Mouse (Mus musculus): Measurements from ENCODE around the gene G530012D18Rik. TPM values are rescaled to one million over a fixed set of nuclear protein-coding genes. Genes with fewer than 3 reads are reported as not detected.
"Not testable (repeated sequence)": the region's sequence is repeated elsewhere in the genome, so short reads cannot be mapped to it uniquely, and the experiment has no call there.

Gene G530012D18Rik
- not detected in 2 replicates for total RNA-seq (2015)
- total RNA-seq (2017), result not detected in 2 replicates

DNA sequence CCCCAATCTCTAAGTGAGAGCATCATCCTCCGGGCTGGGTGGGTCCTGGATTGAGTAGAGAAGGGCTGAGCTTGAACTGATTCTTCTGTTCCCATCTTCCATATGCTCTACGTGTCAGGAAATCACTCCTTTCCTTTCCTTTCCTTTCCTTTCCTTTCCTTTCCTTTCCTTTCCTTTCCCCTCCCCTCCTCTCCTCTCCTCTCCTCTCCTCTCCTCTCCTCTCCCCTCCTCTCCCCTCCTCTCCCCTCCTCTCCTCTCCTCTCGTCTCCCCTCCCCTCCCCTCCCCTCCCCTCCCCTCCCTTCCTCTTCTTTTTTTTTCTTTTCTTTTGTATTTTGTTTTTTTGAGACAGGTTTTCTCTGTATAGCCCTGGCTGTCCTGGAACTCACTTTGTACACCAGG is at the start of gene G530012D18Rik:
Gene G530012D18Rik (plus strand): TSS at position 301 of the 400 bp plus-strand sequence.
- not testable (repeated sequence) for ATAC-seq (ENCODE audit: poor library complexity, severe bottlenecking)

- ATAC-seq (ENCODE audit: poor library complexity, severe bottlenecking), result not testable (repeated sequence)
Measured at GRCm38 (mm10) chr1:85526401-85526800, 49.1 kb upstream of the G530012D18Rik start.

GRCm38 (mm10) chr1:85528451-85529110 is 46.9 kb upstream of the G530012D18Rik start:
- not testable (repeated sequence) for ATAC-seq (ENCODE audit: poor library complexity, severe bottlenecking)

- not testable (repeated sequence) for ATAC-seq (ENCODE audit: poor library complexity, severe bottlenecking)
Measured at GRCm38 (mm10) chr1:85543818-85544217, 31.7 kb upstream of the G530012D18Rik start.

DNA sequence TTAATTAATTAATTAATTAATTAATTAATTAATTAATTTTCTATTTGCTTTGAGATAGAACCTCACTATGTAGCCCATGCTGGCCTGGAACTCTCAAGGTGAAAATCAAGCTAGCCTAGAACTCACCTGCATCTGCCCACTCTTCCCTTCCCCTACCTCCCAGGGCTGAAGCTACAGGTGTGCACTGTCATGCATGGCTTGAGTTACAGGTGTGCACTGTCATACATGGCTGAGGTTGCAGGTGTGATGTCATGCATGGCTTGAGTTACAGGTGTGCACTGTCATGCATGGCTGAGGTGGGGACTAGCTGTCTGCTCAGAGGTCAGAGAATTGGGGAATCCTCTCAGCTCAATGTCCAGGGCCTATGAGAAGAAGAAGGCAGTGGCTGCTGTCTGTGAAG is 29.0 kb upstream of the G530012D18Rik start:
- not testable (repeated sequence) for ATAC-seq (ENCODE audit: poor library complexity, severe bottlenecking)

DNA sequence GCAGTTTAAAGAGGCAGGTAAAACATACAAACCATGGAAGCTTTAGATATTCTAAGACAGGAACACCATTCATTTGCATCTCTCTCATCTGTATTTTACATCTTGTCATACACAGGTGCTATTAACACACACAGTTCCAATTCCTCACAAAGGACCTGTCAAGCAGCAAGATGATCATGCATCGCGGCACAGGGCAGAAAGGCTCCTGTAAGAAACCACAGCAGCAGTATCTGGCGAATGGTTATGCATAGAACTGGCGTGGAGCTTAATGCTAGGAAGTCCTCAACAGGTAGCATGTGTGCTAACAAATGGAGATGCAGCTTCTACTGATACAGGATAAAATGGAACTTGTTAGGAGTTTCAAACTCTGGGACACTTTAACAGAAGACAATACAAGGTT is 20.2 kb upstream of the G530012D18Rik start:
- not testable (repeated sequence) for ATAC-seq (ENCODE audit: poor library complexity, severe bottlenecking)

DNA sequence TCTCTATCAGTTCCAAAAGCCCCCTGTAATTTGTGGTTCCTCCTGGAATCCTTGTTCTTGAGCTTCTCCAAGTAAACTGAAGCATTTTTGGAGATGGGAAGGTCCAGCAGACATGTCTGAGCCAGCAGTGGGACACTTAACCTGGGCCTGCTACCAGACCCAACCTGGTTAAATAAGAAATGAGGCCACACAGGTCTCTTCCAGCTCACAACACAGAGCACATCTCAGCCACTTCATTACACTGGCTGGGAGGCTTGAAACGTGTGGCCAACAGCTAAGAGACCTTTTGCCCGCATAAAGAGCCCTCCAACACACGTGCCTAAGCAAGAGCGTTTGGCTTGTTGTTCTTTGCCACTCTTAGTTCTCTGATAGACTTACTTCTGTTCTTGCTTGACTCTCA is 1.9 kb upstream of the G530012D18Rik start:
- ATAC-seq (ENCODE audit: poor library complexity, severe bottlenecking), result not testable (repeated sequence)

GRCm38 (mm10) chr1:85578372-85579010 is 3.0 kb downstream of the G530012D18Rik start:
- ATAC-seq (ENCODE audit: poor library complexity, severe bottlenecking), result not testable (repeated sequence)

DNA sequence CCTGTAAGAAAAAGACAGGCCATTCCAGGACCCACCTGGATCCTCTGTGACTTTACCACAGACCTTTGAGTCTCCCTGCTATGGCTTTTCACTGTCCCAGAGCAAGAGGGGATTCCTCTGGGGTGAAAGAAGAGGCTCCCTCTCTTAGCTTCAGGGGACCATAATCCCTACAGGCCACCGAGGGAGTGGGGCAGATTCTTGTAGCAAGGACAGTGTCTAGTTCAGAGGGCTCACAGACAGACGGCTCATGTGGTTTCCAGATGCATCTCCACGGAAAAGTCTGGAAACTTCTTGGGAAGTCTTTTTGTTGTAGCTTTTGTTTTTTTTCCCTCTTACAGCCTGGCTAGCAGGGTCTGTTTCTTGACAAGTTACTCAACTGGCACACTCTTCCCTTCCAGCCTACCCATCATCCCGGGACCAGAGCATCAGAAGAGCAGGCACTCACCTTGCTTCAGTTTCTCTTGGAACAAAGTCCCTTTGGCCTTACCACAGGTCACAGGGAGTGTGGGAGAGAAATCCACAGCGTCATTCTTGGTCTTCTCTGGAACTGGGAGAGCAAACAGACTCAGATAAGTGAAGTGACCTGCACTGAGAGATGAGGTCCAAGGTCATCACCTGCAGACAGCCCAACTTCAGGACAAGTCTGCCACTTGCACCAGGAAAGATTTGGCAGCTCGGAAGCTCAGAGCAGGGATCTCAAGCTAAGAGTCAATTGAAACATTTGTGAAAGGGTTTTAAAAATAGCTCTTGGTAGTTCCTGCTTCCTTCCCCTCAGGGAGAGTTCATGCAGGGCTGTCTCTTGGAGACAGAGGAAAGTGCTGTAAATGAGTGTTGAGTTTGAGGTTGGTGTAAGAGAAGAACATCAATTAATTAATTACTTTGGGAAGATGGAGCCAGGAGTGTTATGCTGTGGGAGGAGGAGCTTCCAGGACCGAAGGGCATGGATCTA is 4.0 kb downstream of the G530012D18Rik start:
- not testable (repeated sequence) for ATAC-seq (ENCODE audit: poor library complexity, severe bottlenecking)

- ATAC-seq (ENCODE audit: poor library complexity, severe bottlenecking), result not testable (repeated sequence)
Measured at GRCm38 (mm10) chr1:85580148-85580534, 4.7 kb downstream of the G530012D18Rik start.

GRCm38 (mm10) chr1:85580578-85580977 is 5.1 kb downstream of the G530012D18Rik start:
- ATAC-seq (ENCODE audit: poor library complexity, severe bottlenecking), result not testable (repeated sequence)

- not testable (repeated sequence) for ATAC-seq (ENCODE audit: poor library complexity, severe bottlenecking)
Measured at GRCm38 (mm10) chr1:85581518-85581917, 6.0 kb downstream of the G530012D18Rik start.

GRCm38 (mm10) chr1:85588697-85589096 is 13.2 kb downstream of the G530012D18Rik start:
- ATAC-seq (ENCODE audit: poor library complexity, severe bottlenecking), result not testable (repeated sequence)

DNA sequence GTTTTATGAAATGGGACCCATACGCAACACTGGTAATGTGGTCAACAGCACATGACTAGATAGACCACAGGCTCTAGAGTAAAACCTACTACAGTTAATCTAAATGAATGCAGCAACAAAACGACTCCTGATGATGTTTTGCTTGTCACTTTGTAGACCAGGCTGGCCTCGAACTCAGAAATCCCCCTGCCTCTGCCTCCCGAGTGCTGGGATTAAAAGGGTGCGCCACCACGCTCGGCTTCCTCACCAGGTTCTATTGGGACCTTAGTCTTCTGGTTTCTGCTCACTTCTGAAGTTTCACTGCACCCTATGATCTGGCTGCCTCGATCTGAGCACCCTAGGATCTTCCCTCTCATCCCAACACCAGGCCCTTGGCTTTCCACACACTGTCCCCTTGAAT is 17.1 kb downstream of the G530012D18Rik start:
- ATAC-seq (ENCODE audit: poor library complexity, severe bottlenecking), result not testable (repeated sequence)

- peak; percentile 62; the same call in 1 of the 2 replicates for ATAC-seq (ENCODE audit: poor library complexity, severe bottlenecking)
Measured at GRCm38 (mm10) chr1:85598271-85599012, 23.0 kb downstream of the G530012D18Rik start, which contains the start of gene Sp110. TSS of gene Sp110 (minus strand) at chr1:85598817.

GRCm38 (mm10) chr1:85600078-85600477 is 24.6 kb downstream of the G530012D18Rik start, which contains the start of gene Sp140:
TSS of gene Sp140 (plus strand) at chr1:85600378.
- ATAC-seq (ENCODE audit: poor library complexity, severe bottlenecking), result not testable (repeated sequence)

- ATAC-seq (ENCODE audit: poor library complexity, severe bottlenecking), result not testable (repeated sequence)
Measured at GRCm38 (mm10) chr1:85600794-85601193, 25.3 kb downstream of the G530012D18Rik start.

DNA sequence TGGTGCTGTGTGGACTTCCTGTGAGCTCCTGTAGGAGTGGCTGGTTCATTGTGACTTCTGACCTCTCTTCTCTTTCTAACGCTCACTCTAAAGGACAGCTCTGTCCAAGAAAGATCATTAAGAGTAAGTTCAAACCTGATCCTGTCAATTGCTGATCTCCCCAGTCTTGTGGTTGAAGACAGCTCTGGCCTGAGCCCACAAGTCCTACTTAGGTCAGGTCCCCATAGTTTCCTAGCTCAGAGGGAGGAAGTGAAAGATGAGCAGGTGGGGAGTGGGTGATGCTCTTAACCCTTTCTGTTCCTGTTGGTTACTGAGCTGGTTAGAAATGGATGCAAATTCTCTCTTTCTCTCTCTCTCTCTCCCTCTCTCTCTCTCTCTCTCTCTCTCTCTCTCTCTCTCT is 28.9 kb downstream of the G530012D18Rik start:
- ATAC-seq (ENCODE audit: poor library complexity, severe bottlenecking), result not testable (repeated sequence)

DNA sequence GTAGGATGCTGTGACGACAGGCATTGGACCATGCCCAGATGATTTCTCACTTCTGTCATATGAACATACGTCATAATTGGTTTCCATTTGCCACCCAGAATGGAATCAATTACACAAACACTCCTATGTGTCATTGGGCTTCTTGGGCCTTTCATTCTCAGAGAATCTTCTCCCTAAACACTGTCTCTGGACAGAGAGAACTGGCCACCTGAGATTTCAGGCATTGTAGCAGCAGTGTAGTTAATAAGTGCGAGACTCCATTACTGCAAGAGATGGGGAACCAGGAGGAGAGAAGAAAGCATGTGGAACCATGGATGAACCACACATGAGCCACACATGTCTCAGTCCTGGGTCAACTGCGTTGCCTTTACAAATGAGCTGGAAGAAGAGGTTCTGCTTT is 32.9 kb downstream of the G530012D18Rik start:
- ATAC-seq (ENCODE audit: poor library complexity, severe bottlenecking), result not testable (repeated sequence)

DNA sequence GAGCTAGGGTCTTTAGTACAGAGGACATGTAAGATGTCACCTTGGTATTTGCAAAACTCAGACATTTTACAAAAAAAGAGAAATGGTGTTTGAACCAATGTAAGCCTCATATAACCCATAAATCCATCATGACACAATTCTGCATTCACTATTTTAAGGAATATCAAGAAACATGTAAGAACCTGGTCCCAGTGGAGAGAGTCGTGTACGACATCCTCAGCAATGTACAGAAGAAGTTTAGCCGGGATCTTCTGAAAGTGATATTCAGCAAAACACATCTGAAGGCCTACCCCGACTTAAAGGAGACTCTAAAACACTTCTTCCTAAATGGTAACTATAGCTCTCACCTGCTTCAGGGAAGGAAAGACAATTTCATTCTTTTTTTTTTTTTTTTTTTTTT is 35.1 kb downstream of the G530012D18Rik start:
- ATAC-seq (ENCODE audit: poor library complexity, severe bottlenecking), result not testable (repeated sequence)

Measured in megakaryocyte, adult 5-6 weeks (primary cell).